Mouse (Mus musculus) heart, postnatal 0 days (tissue): ENCODE data around the gene Scgb1a1. TPM values are rescaled to one million over a fixed set of nuclear protein-coding genes. Genes with fewer than 3 reads are reported as not detected.

ENCODE experiments used
- ATAC-seq: fragments of 200-750 bp; cut with Nextera tagmentation; 2 replicates; pipeline ENCODE4 v1.8.0; 2017; ENCODE audit warnings: low read depth, moderate number of reproducible peaks, moderate library complexity; ENCODE audit not compliant: insufficient read depth
- DNase-seq: peaks from one replicate; pipeline ENCODE4 v3.0.0-alpha.2; 2016; ENCODE audit warnings: low spot score
- H3K27ac ChIP-seq: fragments of 300-500 bp; sonication (generic); 2 replicates; pipeline ENCODE4 v1.5.1; 2014; ENCODE audit warnings: low read depth, mild to moderate bottlenecking
- H3K27me3 ChIP-seq: fragments of 300-500 bp; sonication (generic); 2 replicates; pipeline ENCODE4 v1.6.1; 2014; ENCODE audit warnings: low read length, mixed read lengths; ENCODE audit not compliant: control insufficient read depth, insufficient read depth
- H3K36me3 ChIP-seq: fragments of 300-500 bp; sonication (generic); replicated peaks from 2 replicates; pipeline ENCODE4 v1.6.1; 2014; ENCODE audit warnings: low read length, mixed read lengths; ENCODE audit not compliant: control insufficient read depth, insufficient read depth
- H3K4me1 ChIP-seq: fragments of 300-500 bp; sonication (generic); 2 replicates; pipeline ENCODE4 v1.6.1; 2014; ENCODE audit warnings: antibody characterized with exemption; ENCODE audit not compliant: control insufficient read depth, insufficient read depth
- H3K4me2 ChIP-seq: fragments of 300-500 bp; sonication (generic); 2 replicates; pipeline ENCODE4 v1.6.1; 2014; ENCODE audit warnings: low read depth, mild to moderate bottlenecking, low read length, moderate library complexity
- H3K4me3 ChIP-seq: fragments of 300-500 bp; sonication (generic); 2 replicates; pipeline ENCODE4 v1.5.1; 2014; ENCODE audit warnings: low read depth, low read length
- H3K9ac ChIP-seq: fragments of 300-500 bp; sonication (generic); replicated peaks from 2 replicates; pipeline ENCODE4 v1.6.1; 2014; ENCODE audit warnings: low read depth, low read length, mixed read lengths
- H3K9me3 ChIP-seq: fragments of 300-500 bp; sonication (generic); replicated peaks from 2 replicates; pipeline ENCODE4 v1.6.1; 2016; ENCODE audit warnings: low read length; ENCODE audit not compliant: control insufficient read depth
- CTCF ChIP-seq: IDR thresholded peaks from 2 replicates; pipeline ENCODE4 v1.5.1; 2016; ENCODE audit warnings: antibody characterized with exemption, control low read depth, low read depth
- EP300 ChIP-seq: IDR thresholded peaks from 2 replicates; pipeline ENCODE4 v1.6.1; 2016; ENCODE audit warnings: antibody characterized with exemption, low read depth
- WGBS: fragments of 180-500 bp; shearing (Covaris S2); extraction: QIAGEN DNeasy Blood & Tissue Kit; methylation state at CpG from one replicate; pipeline ENCODE4 v1.1.7; 2014; 5-methylcytosine and 5-hydroxymethylcytosine counted together
- polyA plus RNA-seq: library from polyadenylated mRNA; unstranded; fragments of >200 nt; fragmentation: Nextera tagmentation; extraction: Ambion mirVana; gene quantifications from 2 replicates; pipeline ENCODE4 v1.2.1, GENCODE M21; 2015
- total RNA-seq: library from RNA; depleted of rRNA; stranded (reverse); fragments of >200 nt; gene quantifications from 2 replicates; pipeline ENCODE4 v1.2.3, GENCODE M21; 2014; ENCODE audit warnings: low replicate concordance

The Scgb1a1 gene
- total and polyA plus RNA-seq, 2 experiments from 2014 or later, result 1.3 TPM; not detected in 1

DNA sequence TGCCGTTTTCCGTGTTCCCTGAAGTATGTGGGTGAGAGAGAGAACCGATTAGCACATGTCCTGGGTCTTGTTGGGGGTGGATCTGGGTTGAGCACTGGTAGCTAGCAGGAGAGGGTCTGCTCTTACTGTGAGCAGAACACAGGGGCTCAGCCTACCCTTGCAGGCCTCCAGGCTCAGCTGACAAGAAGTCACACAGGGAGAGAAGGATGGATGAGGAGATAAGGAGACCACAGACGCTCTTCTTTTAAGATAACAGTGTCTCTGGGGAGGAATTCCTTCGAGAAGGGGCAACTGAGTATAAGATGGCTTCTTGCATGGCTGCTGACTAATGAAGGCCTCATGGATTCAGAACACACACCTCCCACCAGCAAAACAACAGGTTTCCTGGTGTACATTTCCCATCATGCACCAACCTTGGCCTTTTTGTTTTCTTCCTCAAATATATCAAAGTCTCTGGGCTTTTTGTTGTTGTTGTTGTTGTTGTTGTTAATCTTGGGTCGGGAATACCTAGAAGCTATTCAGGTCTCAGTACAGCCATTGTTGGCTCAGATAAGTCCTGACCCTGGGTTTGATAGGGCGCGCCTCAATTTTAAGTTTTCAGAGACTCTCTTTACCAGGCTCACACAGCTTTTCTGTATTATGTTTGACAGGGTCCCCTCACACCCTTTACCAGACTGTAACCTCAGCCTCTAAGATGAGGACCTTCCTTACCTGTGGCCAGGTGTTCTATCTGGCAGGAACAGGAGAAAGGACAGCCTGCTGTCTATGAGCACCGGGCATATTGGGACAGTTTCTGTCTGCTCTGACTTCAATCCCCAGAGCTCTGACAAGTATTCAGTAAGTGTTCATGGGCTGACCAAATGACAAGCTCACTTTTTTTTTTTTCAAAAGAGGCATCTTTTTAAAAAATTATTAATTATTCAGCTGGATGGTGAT, 37.2 kb downstream of the Scgb1a1 start:
- no peak for TF ChIP-seq EP300
- TF ChIP-seq CTCF, result no peak
- H3K4me1 ChIP-seq, result peaks cover 26% of the 10 kb centered on the region

DNA sequence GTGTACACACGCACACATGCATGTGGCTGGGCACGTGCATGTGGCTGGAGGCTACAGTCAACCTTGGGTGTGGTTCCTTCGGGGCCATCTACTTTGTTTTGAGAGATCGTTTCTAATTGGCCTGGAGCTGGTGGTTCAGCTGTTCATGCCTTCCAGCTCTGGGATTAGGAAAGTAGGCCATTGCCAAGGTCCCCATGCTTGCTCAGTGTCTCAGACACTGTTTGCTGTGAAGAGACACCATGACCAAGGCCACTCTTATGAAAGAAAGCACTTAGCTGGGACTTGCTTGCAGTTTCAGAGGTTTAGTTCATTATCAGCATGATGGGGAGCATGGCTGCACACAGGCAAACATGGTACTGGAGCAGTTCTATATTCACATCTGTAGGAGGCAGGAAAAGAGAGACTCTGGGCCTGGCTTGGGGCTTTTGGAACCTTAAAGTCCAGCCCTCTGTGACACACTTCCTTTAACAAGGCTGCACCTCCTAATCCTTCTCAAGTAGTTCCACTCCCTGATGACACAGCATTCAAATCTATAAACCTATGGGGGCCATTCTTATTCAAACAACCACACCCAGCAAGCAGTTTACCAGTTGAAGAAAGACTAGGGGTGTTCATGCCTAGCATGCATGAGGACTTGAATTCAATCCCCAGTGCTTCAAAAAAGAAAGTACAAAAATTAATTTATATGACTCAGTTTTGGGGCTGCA, 38.6 kb downstream of the Scgb1a1 start:
- H3K27ac ChIP-seq, result no peak overlapping the region
- DNase-seq, result no peak
- peaks cover 26% of the 10 kb centered on the region for H3K4me1 ChIP-seq
- TF ChIP-seq CTCF, result no peak
- TF ChIP-seq EP300, result no peak
- no peak overlapping the region for H3K9ac ChIP-seq
- H3K9me3 ChIP-seq, result no peaks in the 10 kb centered on the region
- no peak overlapping the region for H3K4me3 ChIP-seq
- H3K4me2 ChIP-seq, result no peak overlapping the region
- ATAC-seq, result no peak
- no peaks in the 10 kb centered on the region for H3K27me3 ChIP-seq
- 97% methylated on average over 4 of the region's 4 CpGs for WGBS
- H3K36me3 ChIP-seq, result no peaks in the 10 kb centered on the region

More for the DNA sequence above, 37.2 kb downstream of the Scgb1a1 start:
- no peaks in the 10 kb centered on the region for H3K36me3 ChIP-seq
- H3K4me2 ChIP-seq, result no peak overlapping the region
- H3K27me3 ChIP-seq, result no peaks in the 10 kb centered on the region
- 56% methylated on average over 9 of the region's 9 CpGs for WGBS
- no peak overlapping the region for H3K9ac ChIP-seq
- H3K4me3 ChIP-seq, result no peak overlapping the region
- H3K9me3 ChIP-seq, result no peaks in the 10 kb centered on the region
- ATAC-seq, result no peak
- no peak overlapping the region for H3K27ac ChIP-seq
- no peak for DNase-seq

DNA sequence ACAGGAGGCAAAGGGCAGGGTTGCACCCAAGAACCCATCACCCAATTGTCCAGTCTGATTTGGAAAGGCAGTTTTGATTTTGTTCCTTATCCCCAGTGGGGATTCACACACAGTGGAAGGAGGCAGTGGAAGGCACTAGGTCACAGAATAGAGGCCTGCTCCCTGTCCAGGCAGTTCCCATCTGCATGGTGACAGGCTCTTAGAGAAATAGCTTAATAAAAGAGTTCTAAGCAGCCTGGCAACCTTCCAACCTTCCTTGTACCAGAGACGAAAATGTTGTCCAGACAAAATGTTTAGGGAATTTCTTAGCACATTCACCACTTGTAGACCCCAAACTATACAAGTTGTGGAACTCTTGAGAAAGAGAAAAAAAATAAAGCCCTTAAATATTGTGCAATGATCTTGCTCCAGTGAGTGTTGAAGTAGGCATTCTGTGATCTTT, 39.8 kb downstream of the Scgb1a1 start:
- Histone ChIP-seq H3K4me3 (no peak overlapping the region), H3K27ac (peak overlapping the region; percentile 65), H3K27me3 (no peaks in the 10 kb centered on the region), H3K9me3 (no peaks in the 10 kb centered on the region), H3K4me2 (no peak overlapping the region), H3K36me3 (no peaks in the 10 kb centered on the region), H3K4me1 (peaks cover 21% of the 10 kb centered on the region), H3K9ac (peak overlapping the region; percentile 40; the same call in 1 of the 2 replicates)
- ATAC-seq (peak; percentile 65; the same call in 1 of the 2 replicates), DNase-seq (peak; percentile 46)
- WGBS, result 5% methylated on average over 1 of the region's 1 CpGs
- TF ChIP-seq CTCF (no peak), EP300 (no peak)

DNA sequence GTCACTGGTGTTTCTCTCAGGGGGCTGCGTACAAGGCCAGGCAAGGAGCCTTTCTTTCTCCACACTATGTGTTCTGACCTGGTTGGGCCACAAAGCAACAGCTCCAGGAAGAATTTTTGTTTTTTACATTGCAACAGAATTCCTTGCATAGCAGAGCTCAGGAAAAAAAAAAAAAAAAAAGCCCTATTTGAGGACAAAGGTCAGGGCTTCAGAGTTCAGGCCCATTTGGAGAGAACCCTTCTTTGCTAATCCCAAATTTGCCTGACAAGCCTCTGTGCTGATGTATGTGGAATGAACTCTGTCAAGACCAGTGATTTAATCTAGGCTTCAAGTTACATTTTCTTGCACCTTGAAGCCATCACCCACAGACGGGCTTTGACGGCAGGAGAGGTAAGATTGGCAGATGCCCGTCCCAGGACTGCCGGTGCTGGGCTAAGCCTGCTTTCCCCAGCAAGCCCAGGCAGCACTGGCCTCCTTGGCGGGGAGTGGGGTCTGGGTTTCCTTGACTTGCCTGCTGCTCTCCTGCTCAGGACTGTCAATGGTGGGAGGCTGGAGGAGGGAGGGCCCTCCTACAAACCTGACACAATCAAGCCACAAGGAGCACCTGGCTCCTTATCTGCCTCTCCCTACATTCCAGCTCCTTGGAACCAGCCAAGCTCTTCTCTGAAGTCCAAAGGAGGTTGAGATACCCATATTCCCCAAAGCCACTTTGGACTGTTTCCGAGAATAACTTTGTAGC, 40.4 kb downstream of the Scgb1a1 start:
- no peak for TF ChIP-seq EP300
- TF ChIP-seq CTCF, result no peak
- no peaks in the 10 kb centered on the region for H3K36me3 ChIP-seq
- H3K4me3 ChIP-seq, result no peak overlapping the region
- H3K9me3 ChIP-seq, result no peaks in the 10 kb centered on the region
- H3K4me1 ChIP-seq, result peaks cover 15% of the 10 kb centered on the region
- H3K27me3 ChIP-seq, result no peaks in the 10 kb centered on the region
- DNase-seq, result no peak
- H3K27ac ChIP-seq, result peak overlapping the region; percentile 65
- WGBS, result 55% methylated on average over 7 of the region's 7 CpGs
- no peak for ATAC-seq
- H3K9ac ChIP-seq, result peak overlapping the region; percentile 40; the same call in 1 of the 2 replicates
- H3K4me2 ChIP-seq, result no peak overlapping the region

DNA sequence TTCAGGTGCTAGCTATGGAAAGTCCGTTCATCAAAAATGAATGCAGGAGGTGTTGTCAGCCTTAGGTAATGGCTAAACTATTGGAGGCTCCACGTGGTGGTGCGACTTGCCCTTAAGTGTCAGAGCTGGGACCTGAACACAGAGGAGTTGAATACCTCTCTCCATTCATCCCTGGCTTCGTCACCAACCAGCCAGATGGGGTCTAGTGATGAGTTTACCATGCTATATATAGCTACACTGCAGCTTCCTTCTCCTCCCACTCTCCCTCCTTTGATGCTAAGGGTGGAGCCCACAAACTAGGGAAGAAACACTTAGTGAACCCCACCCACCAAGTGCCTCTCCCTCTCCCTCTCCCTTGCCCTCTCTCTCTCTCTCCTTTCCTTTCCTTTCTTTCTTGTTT, 43.5 kb downstream of the Scgb1a1 start:
- ATAC-seq (no peak), DNase-seq (no peak)
- Histone ChIP-seq H3K9ac (no peak overlapping the region), H3K4me2 (no peak overlapping the region), H3K27ac (no peak overlapping the region), H3K9me3 (no peaks in the 10 kb centered on the region), H3K27me3 (no peaks in the 10 kb centered on the region), H3K4me3 (no peak overlapping the region), H3K36me3 (no peaks in the 10 kb centered on the region), H3K4me1 (peaks cover 14% of the 10 kb centered on the region)
- WGBS, result 42% methylated on average over 4 of the region's 4 CpGs
- TF ChIP-seq CTCF (no peak), EP300 (no peak)
